Mouse (Mus musculus) C2C12 (cell line): Measurements from ENCODE around the gene Capn5.

Experiments used
- CEBPB ChIP-seq: IDR thresholded peaks from one replicate; pipeline ENCODE4 v1.6.1; 2011; ENCODE audit warnings: low read depth, mild to moderate bottlenecking, control low read depth, moderate library complexity
- CTCF ChIP-seq: IDR thresholded peaks from one replicate; pipeline ENCODE4 v1.5.1; 2011; ENCODE audit not compliant: control insufficient read depth, insufficient read depth, insufficient read length
- MAX ChIP-seq: IDR thresholded peaks from one replicate; pipeline ENCODE4 v1.6.1; 2011; ENCODE audit warnings: mild to moderate bottlenecking, control low read depth
- MYOD1 ChIP-seq: IDR thresholded peaks from one replicate; pipeline ENCODE4 v1.6.1; 2011; ENCODE audit warnings: low read depth; ENCODE audit not compliant: control insufficient read depth, insufficient read length
- MYOG ChIP-seq: IDR thresholded peaks from one replicate; pipeline ENCODE4 v1.6.1; 2011; ENCODE audit not compliant: control insufficient read depth, insufficient read length; ENCODE audit errors: extremely low read depth
- USF1 ChIP-seq: IDR thresholded peaks from one replicate; pipeline ENCODE4 v1.6.1; 2011; ENCODE audit warnings: low read depth, mild to moderate bottlenecking, control low read depth, moderate library complexity

DNA sequence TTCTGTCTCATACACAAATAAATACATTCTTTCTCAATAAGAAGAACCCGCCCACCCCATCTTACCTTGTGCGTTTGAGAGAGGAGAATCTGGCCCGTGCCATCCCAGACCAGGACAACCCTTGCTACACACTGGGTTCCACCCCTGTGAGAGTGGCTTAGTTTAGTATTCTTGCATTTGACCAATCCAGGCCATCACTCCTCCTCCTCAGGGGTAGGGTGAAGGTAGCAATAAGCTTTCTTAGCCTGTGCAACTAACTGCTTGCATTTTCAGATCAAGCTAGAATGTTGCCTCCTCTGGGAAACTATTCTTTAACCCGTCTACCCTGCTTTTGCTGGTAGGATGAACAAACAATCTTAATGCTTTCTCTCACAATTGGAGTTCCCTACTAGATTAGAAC lies 21.3 kb upstream of the Capn5 start, which contains the start of gene B3gnt6:
- no peak for TF ChIP-seq CTCF
- TF ChIP-seq MYOG: no peak
- no peak for TF ChIP-seq MYOD1
- TF ChIP-seq MAX: no peak
- no peak for TF ChIP-seq USF1
- TF ChIP-seq CEBPB: no peak
